Mouse (Mus musculus) liver, adult (tissue): ENCODE measurements around the gene Gm10775.

Experiments
- GATA4 ChIP-seq: IDR thresholded peaks from 2 replicates; pipeline ENCODE4 v1.6.1; 2014; ENCODE audit warnings: mild to moderate bottlenecking, low read length; ENCODE audit not compliant: insufficient replicate concordance

The Gm10775 gene

GRCm38 (mm10) chr13:65259239-65259638 is at the start of gene Gm10775:
Gene Gm10775 (plus strand): TSS chr13:65259539.
- no peak for TF ChIP-seq GATA4

GRCm38 (mm10) chr13:65225945-65226344 is 33.4 kb upstream of the Gm10775 start:
- TF ChIP-seq GATA4 = no peak

- no peak for TF ChIP-seq GATA4
These were observed 32.7 kb upstream of the Gm10775 start for GRCm38 (mm10) chr13:65226657-65227056.

GRCm38 (mm10) chr13:65237211-65237610 is 22.1 kb upstream of the Gm10775 start:
- TF ChIP-seq GATA4 = no peak

- no peak for TF ChIP-seq GATA4
These were observed 18.7 kb upstream of the Gm10775 start for GRCm38 (mm10) chr13:65240509-65241098.

GRCm38 (mm10) chr13:65241099-65241626 is 18.2 kb upstream of the Gm10775 start:
- TF ChIP-seq GATA4 = peak; percentile 81

GRCm38 (mm10) chr13:65241627-65242318 is 17.6 kb upstream of the Gm10775 start:
- no peak for TF ChIP-seq GATA4

- no peak for TF ChIP-seq GATA4
These were observed 17.0 kb upstream of the Gm10775 start for GRCm38 (mm10) chr13:65242319-65242787.

GRCm38 (mm10) chr13:65243273-65243672 is 16.1 kb upstream of the Gm10775 start:
- TF ChIP-seq GATA4 = no peak

- no peak for TF ChIP-seq GATA4
These were observed 974 bp upstream of the Gm10775 start for GRCm38 (mm10) chr13:65258175-65258954.

GRCm38 (mm10) chr13:65262086-65262485 is 2.7 kb downstream of the Gm10775 start:
- TF ChIP-seq GATA4 = no peak

GRCm38 (mm10) chr13:65277994-65278382 is 18.6 kb downstream of the Gm10775 start:
- TF ChIP-seq GATA4 = no peak

- peak; percentile 88; the same call in 1 of the 2 replicates for TF ChIP-seq GATA4
These were observed 19.3 kb downstream of the Gm10775 start, which contains the start of gene Zfp369 for GRCm38 (mm10) chr13:65278383-65279341. Gene Zfp369 (plus strand): TSS chr13:65278814.

- no peak for TF ChIP-seq GATA4
These were observed 27.4 kb downstream of the Gm10775 start for GRCm38 (mm10) chr13:65286771-65287170.

- TF ChIP-seq GATA4 = no peak
These were observed 37.0 kb downstream of the Gm10775 start for GRCm38 (mm10) chr13:65296354-65296753.
